Mouse (Mus musculus) myocyte (in vitro differentiated cells): Measurements from ENCODE around the gene Tub.

Experiments used
- CEBPB ChIP-seq: IDR thresholded peaks from 2 replicates; pipeline ENCODE4 v1.6.1; 2011; ENCODE audit warnings: mild to moderate bottlenecking, moderate library complexity; ENCODE audit not compliant: poor library complexity, insufficient read depth, severe bottlenecking
- E2F4 ChIP-seq: IDR thresholded peaks from one replicate; pipeline ENCODE4 v1.6.1; 2011; ENCODE audit warnings: mild to moderate bottlenecking, control low read depth, moderate library complexity; ENCODE audit not compliant: insufficient read depth
- MAX ChIP-seq: IDR thresholded peaks from one replicate; pipeline ENCODE4 v1.6.1; 2011; ENCODE audit warnings: low read depth, mild to moderate bottlenecking, control low read depth
- MYOD1 ChIP-seq, 3 experiments: IDR thresholded peaks; one replicate each; pipeline ENCODE4 v1.6.1; 2011; ENCODE audit warnings: control low read depth in 2 of 3, low read depth in 2 of 3, mild to moderate bottlenecking in 2 of 3, moderate library complexity in 1 of 3; ENCODE audit not compliant: insufficient read length in 2 of 3, control insufficient read depth in 1 of 3
- MYOG ChIP-seq, 3 experiments: IDR thresholded peaks; one replicate each; pipeline ENCODE4 v1.6.1; 2011; ENCODE audit warnings: control low read depth in 2 of 3, low read depth in 2 of 3, mild to moderate bottlenecking in 2 of 3; ENCODE audit not compliant: insufficient read length in 2 of 3, control insufficient read depth in 1 of 3, insufficient read depth in 1 of 3
- POLR2A ChIP-seq: IDR thresholded peaks from one replicate; pipeline ENCODE4 v1.6.1; 2011; ENCODE audit warnings: low read depth, mild to moderate bottlenecking, control low read depth, moderate library complexity; ENCODE audit not compliant: insufficient read length
- POLR2AphosphoS2 ChIP-seq: IDR thresholded peaks from one replicate; pipeline ENCODE4 v1.6.1; 2011; ENCODE audit warnings: low read depth, control low read depth; ENCODE audit not compliant: insufficient read length
- REST ChIP-seq: IDR thresholded peaks from one replicate; pipeline ENCODE4 v1.6.1; 2011; ENCODE audit warnings: mild to moderate bottlenecking, control low read depth, moderate library complexity; ENCODE audit not compliant: insufficient read depth, insufficient read length
- SRF ChIP-seq: IDR thresholded peaks from one replicate; pipeline ENCODE4 v1.6.1; 2011; ENCODE audit warnings: low read depth; ENCODE audit not compliant: control insufficient read depth, insufficient read length
- TCF12 ChIP-seq: IDR thresholded peaks from one replicate; pipeline ENCODE4 v1.6.1; 2011; ENCODE audit warnings: mild to moderate bottlenecking, control low read depth; ENCODE audit not compliant: poor library complexity, insufficient read depth, severe bottlenecking
- TCF3 ChIP-seq: IDR thresholded peaks from one replicate; pipeline ENCODE4 v1.6.1; 2011; ENCODE audit warnings: low read depth, control low read depth; ENCODE audit not compliant: insufficient read length
- USF1 ChIP-seq: IDR thresholded peaks from one replicate; pipeline ENCODE4 v1.6.1; 2011; ENCODE audit warnings: low read depth, mild to moderate bottlenecking, control low read depth, moderate library complexity

GRCm38 (mm10) chr7:109082269-109083112, 132.4 kb downstream of the Tub start:
- TF ChIP-seq TCF12 (no peak), SRF (no peak), POLR2AphosphoS2 (no peak), TCF3 (no peak), POLR2A (no peak), USF1 (no peak), MAX (no peak), E2F4 (no peak), MYOG (IDR thresholded peaks at IDR 0.05; ENCODE audit: control insufficient read depth in 1 of 3, insufficient read depth in 1 of 3, insufficient read length in 2 of 3, low read depth in 2 of 3) (no peak), REST (peak; percentile 37), MYOD1 (IDR thresholded peaks at IDR 0.05; ENCODE audit: control insufficient read depth in 1 of 3, insufficient read length in 2 of 3, low read depth in 2 of 3) (no peak), CEBPB (no peak)
